Mouse (Mus musculus) hindbrain, embryonic 11.5 days (tissue): Measurements from ENCODE around the gene Farsa. TPM values are rescaled to one million over a fixed set of nuclear protein-coding genes. Genes with fewer than 3 reads are reported as not detected.
"Not testable (repeated sequence)": the region's sequence is repeated elsewhere in the genome, so short reads cannot be mapped to it uniquely, and the experiment has no call there.

Source experiments
- ATAC-seq: fragments of 200-750 bp; cut with Nextera tagmentation; 2 replicates; pipeline ENCODE4 v1.8.0; 2017; ENCODE audit warnings: mild to moderate bottlenecking, moderate TSS enrichment, moderate library complexity; ENCODE audit not compliant: low FRiP score
- DNase-seq: peaks from one replicate; pipeline ENCODE4 v3.0.0-alpha.2; 2015; ENCODE audit warnings: low spot score
- H3K27ac ChIP-seq: fragments of 300-500 bp; sonication (generic); 2 replicates; pipeline ENCODE4 v1.5.1; 2014; ENCODE audit warnings: mild to moderate bottlenecking, low read depth, low read length
- H3K27me3 ChIP-seq: fragments of 300-500 bp; sonication (generic); 2 replicates; pipeline ENCODE4 v1.6.1; 2014; ENCODE audit warnings: mild to moderate bottlenecking, low read length, moderate library complexity, mixed read lengths; ENCODE audit not compliant: control insufficient read depth, insufficient read depth
- H3K36me3 ChIP-seq: fragments of 300-500 bp; sonication (generic); 2 replicates; pipeline ENCODE4 v1.6.1; 2014; ENCODE audit warnings: mild to moderate bottlenecking, low read length, moderate library complexity, mixed read lengths; ENCODE audit not compliant: control insufficient read depth, insufficient read depth
- H3K4me1 ChIP-seq: fragments of 300-500 bp; sonication (generic); replicated peaks from 2 replicates; pipeline ENCODE4 v1.6.1; 2014; ENCODE audit warnings: low read length, mixed read lengths; ENCODE audit not compliant: control insufficient read depth, insufficient read depth
- H3K4me2 ChIP-seq: fragments of 300-500 bp; sonication (generic); replicated peaks from 2 replicates; pipeline ENCODE4 v1.6.1; 2014; ENCODE audit warnings: mild to moderate bottlenecking, low read depth, low read length
- H3K4me3 ChIP-seq: fragments of 300-500 bp; sonication (generic); 2 replicates; pipeline ENCODE4 v1.5.1; 2014; ENCODE audit warnings: low read depth, low read length
- H3K9ac ChIP-seq: fragments of 300-500 bp; sonication (generic); 2 replicates; pipeline ENCODE4 v1.6.1; 2014; ENCODE audit warnings: low read depth, low read length
- H3K9me3 ChIP-seq: fragments of 300-500 bp; sonication (generic); 2 replicates; pipeline ENCODE4 v1.6.1; 2016; ENCODE audit warnings: low read length; ENCODE audit not compliant: control insufficient read depth
- WGBS: fragments of 180-500 bp; shearing (Covaris S2); extraction: QIAGEN DNeasy Blood & Tissue Kit; methylation state at CpG from one replicate; pipeline ENCODE4 v1.1.7; 2014; 5-methylcytosine and 5-hydroxymethylcytosine counted together
- polyA plus RNA-seq: library from polyadenylated mRNA; unstranded; fragments of >200 nt; fragmentation: Nextera tagmentation; extraction: Ambion mirVana; gene quantifications from 2 replicates; pipeline ENCODE4 v1.2.1, GENCODE M21; 2014

Farsa gene
- polyA plus RNA-seq, 1 experiment from 2014 or later, result 89.6 TPM

GRCm38 (mm10) chr8:84814555-84815441 lies 42.0 kb upstream of the Farsa start:
- H3K4me2 ChIP-seq, result no peak overlapping the region
- H3K4me3 ChIP-seq, result 0 out of 2 replicates have a peak overlapping the region, but pooled peaks have one; percentile 3

GRCm38 (mm10) chr8:84815547-84815946 lies 41.2 kb upstream of the Farsa start:
- Histone ChIP-seq H3K27ac (no peak overlapping the region), H3K9ac (no peak overlapping the region), H3K9me3 (no peaks in the 10 kb centered on the region), H3K27me3 (peaks cover 18% of the 10 kb centered on the region), H3K36me3 (no peaks in the 10 kb centered on the region), H3K4me3 (no peak overlapping the region), H3K4me2 (no peak overlapping the region), H3K4me1 (peaks cover 6% of the 10 kb centered on the region; the same call in 1 of the 2 replicates)
- 12% methylated on average over 9 of the region's 9 CpGs for WGBS
- ATAC-seq (peak; percentile 43; the same call in 1 of the 2 replicates), DNase-seq (peak; percentile 96)

More at GRCm38 (mm10) chr8:84814555-84815441, 42.0 kb upstream of the Farsa start:
- no peak overlapping the region for H3K27ac ChIP-seq
- peaks cover 6% of the 10 kb centered on the region; the same call in 1 of the 2 replicates for H3K4me1 ChIP-seq
- WGBS, result 41% methylated on average over 19 of the region's 19 CpGs
- H3K27me3 ChIP-seq, result peaks cover 18% of the 10 kb centered on the region
- DNase-seq, result no peak
- no peaks in the 10 kb centered on the region for H3K9me3 ChIP-seq
- H3K36me3 ChIP-seq, result no peaks in the 10 kb centered on the region
- ATAC-seq, result peak; percentile 6; the same call in 1 of the 2 replicates
- no peak overlapping the region for H3K9ac ChIP-seq

GRCm38 (mm10) chr8:84816117-84816516 lies 40.7 kb upstream of the Farsa start:
- Histone ChIP-seq H3K9me3 (no peaks in the 10 kb centered on the region), H3K27ac (no peak overlapping the region), H3K4me1 (peaks cover 6% of the 10 kb centered on the region; the same call in 1 of the 2 replicates), H3K4me3 (no peak overlapping the region), H3K9ac (no peak overlapping the region), H3K4me2 (no peak overlapping the region), H3K36me3 (no peaks in the 10 kb centered on the region), H3K27me3 (peaks cover 18% of the 10 kb centered on the region)
- 76% methylated on average over 17 of the region's 17 CpGs for WGBS
- no peak for DNase-seq
- ATAC-seq, result no peak

GRCm38 (mm10) chr8:84822723-84823122 lies 34.1 kb upstream of the Farsa start, which contains the start of gene Dand5:
Dand5 (minus strand) TSS chr8:84822823.
- H3K4me2 ChIP-seq, result peak within 1 kb of the TSS; percentile 17; the same call in 1 of the 2 replicates
- no peaks in the 10 kb centered on the region for H3K9me3 ChIP-seq
- H3K4me3 ChIP-seq, result no peak within 1 kb of the TSS
- no peak for DNase-seq
- peaks cover 2% of the 10 kb centered on the region; the same call in 1 of the 2 replicates for H3K4me1 ChIP-seq
- no peaks in the 10 kb centered on the region for H3K36me3 ChIP-seq
- no peaks in the 10 kb centered on the region; the same call in 1 of the 2 replicates for H3K27me3 ChIP-seq
- H3K9ac ChIP-seq, result no peak within 1 kb of the TSS
- H3K27ac ChIP-seq, result no peak within 1 kb of the TSS
- WGBS, result 26% methylated on average over 3 of the region's 3 CpGs
- ATAC-seq, result no peak

GRCm38 (mm10) chr8:84823653-84824052 lies 33.1 kb upstream of the Farsa start:
- 1% methylated on average over 18 of the region's 18 CpGs for WGBS
- Histone ChIP-seq H3K36me3 (no peaks in the 10 kb centered on the region), H3K4me1 (peaks cover 2% of the 10 kb centered on the region; the same call in 1 of the 2 replicates), H3K27me3 (no peaks in the 10 kb centered on the region; the same call in 1 of the 2 replicates), H3K9me3 (no peaks in the 10 kb centered on the region), H3K27ac (no peak overlapping the region), H3K9ac (no peak overlapping the region), H3K4me2 (peak overlapping the region; percentile 17; the same call in 1 of the 2 replicates), H3K4me3 (no peak overlapping the region)
- ATAC-seq (peak; percentile 71), DNase-seq (peak; percentile 89)

- no peak for ATAC-seq
Measured at GRCm38 (mm10) chr8:84825636-84826035, 31.2 kb upstream of the Farsa start.

GRCm38 (mm10) chr8:84826518-84826917 lies 30.3 kb upstream of the Farsa start:
- not testable (repeated sequence) for H3K36me3 ChIP-seq, H3K9me3 ChIP-seq, H3K4me2 ChIP-seq, ATAC-seq, DNase-seq, H3K4me3 ChIP-seq, H3K9ac ChIP-seq, H3K27ac ChIP-seq, H3K27me3 ChIP-seq, H3K4me1 ChIP-seq
- 66% methylated on average over 1 of the region's 2 CpGs for WGBS

More at GRCm38 (mm10) chr8:84825636-84826035, 31.2 kb upstream of the Farsa start:
- H3K36me3 ChIP-seq, result no peaks in the 10 kb centered on the region
- H3K27ac ChIP-seq, result no peak overlapping the region
- H3K4me2 ChIP-seq, result no peak overlapping the region
- H3K9ac ChIP-seq, result no peak overlapping the region
- no peaks in the 10 kb centered on the region for H3K9me3 ChIP-seq
- 64% methylated on average over 4 of the region's 4 CpGs for WGBS
- H3K4me1 ChIP-seq, result peaks cover 2% of the 10 kb centered on the region; the same call in 1 of the 2 replicates
- no peaks in the 10 kb centered on the region; the same call in 1 of the 2 replicates for H3K27me3 ChIP-seq
- no peak overlapping the region for H3K4me3 ChIP-seq
- DNase-seq, result no peak

GRCm38 (mm10) chr8:84831490-84831889 lies 25.3 kb upstream of the Farsa start, which contains the start of gene Gadd45gip1:
Gadd45gip1 (plus strand) TSS chr8:84831522.
- DNase-seq, result peak; percentile 30
- peak within 1 kb of the TSS; percentile 94 for H3K27ac ChIP-seq
- peaks cover 5% of the 10 kb centered on the region; the same call in 1 of the 2 replicates for H3K36me3 ChIP-seq
- H3K9me3 ChIP-seq, result no peaks in the 10 kb centered on the region
- ATAC-seq, result no peak
- H3K4me3 ChIP-seq, result peak within 1 kb of the TSS; percentile 93
- peak within 1 kb of the TSS; percentile 61 for H3K4me2 ChIP-seq
- H3K27me3 ChIP-seq, result no peaks in the 10 kb centered on the region
- WGBS, result 85% methylated on average over 11 of the region's 11 CpGs
- H3K9ac ChIP-seq, result peak within 1 kb of the TSS; percentile 97
- H3K4me1 ChIP-seq, result no peaks in the 10 kb centered on the region
